Mouse (Mus musculus): Measurements from ENCODE around the gene Defb41. TPM values are rescaled to one million over a fixed set of nuclear protein-coding genes. Genes with fewer than 3 reads are reported as not detected.
"Not testable (repeated sequence)": the region's sequence is repeated elsewhere in the genome, so short reads cannot be mapped to it uniquely, and the experiment has no call there.

Gene Defb41
- polyA plus RNA-seq, 1 experiment: 0.42 TPM

- Histone ChIP-seq H3K4me3 (ENCODE audit: control insufficient read depth, low read depth, low read length) (no peak overlapping the region), H3K27me3 (ENCODE audit: control insufficient read depth, insufficient read depth, low read length) (no peaks in the 10 kb centered on the region), H3K36me3 (ENCODE audit: control insufficient read depth, insufficient read depth, low read length) (no peaks in the 10 kb centered on the region), H3K27ac (ENCODE audit: control insufficient read depth, insufficient read depth, low read depth, low read length) (no peak overlapping the region), H3K4me1 (ENCODE audit: control insufficient read depth, insufficient read depth, low read length) (no peaks in the 10 kb centered on the region)
- TF ChIP-seq POLR2A (IDR thresholded peaks at IDR 0.05; ENCODE audit: control insufficient read depth, low read depth, low read length) (no peak), CTCF (IDR thresholded peaks at IDR 0.05; ENCODE audit: control insufficient read depth, insufficient read depth, insufficient replicate concordance, low read depth, low read length) (no peak)
Observed at GRCm38 (mm10) chr1:18268845-18269244, 3.9 kb upstream of the Defb41 start.

- not testable (repeated sequence) for H3K27me3 ChIP-seq (ENCODE audit: control insufficient read depth, insufficient read depth, low read length); H3K4me1 ChIP-seq (ENCODE audit: control insufficient read depth, insufficient read depth, low read length); H3K27ac ChIP-seq (ENCODE audit: control insufficient read depth, insufficient read depth, low read depth, low read length); H3K36me3 ChIP-seq (ENCODE audit: control insufficient read depth, insufficient read depth, low read length); H3K4me3 ChIP-seq (ENCODE audit: control insufficient read depth, low read depth, low read length)
Observed at GRCm38 (mm10) chr1:18245801-18246580, 18.9 kb downstream of the Defb41 start.

GRCm38 (mm10) chr1:18237343-18237742, 27.6 kb downstream of the Defb41 start, which contains the start of gene Defb18:
Defb18 (minus strand) TSS chr1:18237443.
- Histone ChIP-seq H3K27me3 (ENCODE audit: control insufficient read depth, insufficient read depth, low read length) (no peaks in the 10 kb centered on the region), H3K4me1 (ENCODE audit: control insufficient read depth, insufficient read depth, low read length) (no peaks in the 10 kb centered on the region), H3K36me3 (ENCODE audit: control insufficient read depth, insufficient read depth, low read length) (no peaks in the 10 kb centered on the region), H3K27ac (ENCODE audit: control insufficient read depth, insufficient read depth, low read depth, low read length) (no peak within 1 kb of the TSS), H3K4me3 (ENCODE audit: control insufficient read depth, low read depth, low read length) (no peak within 1 kb of the TSS)
- TF ChIP-seq CTCF (IDR thresholded peaks at IDR 0.05; ENCODE audit: control insufficient read depth, insufficient read depth, insufficient replicate concordance, low read depth, low read length) (no peak), POLR2A (IDR thresholded peaks at IDR 0.05; ENCODE audit: control insufficient read depth, low read depth, low read length) (no peak)

- no peak for TF ChIP-seq CTCF (IDR thresholded peaks at IDR 0.05; ENCODE audit: control insufficient read depth, insufficient read depth, insufficient replicate concordance, low read depth, low read length)
- TF ChIP-seq POLR2A (IDR thresholded peaks at IDR 0.05; ENCODE audit: control insufficient read depth, low read depth, low read length): no peak
- no peaks in the 10 kb centered on the region for H3K36me3 ChIP-seq (ENCODE audit: control insufficient read depth, insufficient read depth, low read length)
Observed at GRCm38 (mm10) chr1:18223385-18223945, 41.5 kb downstream of the Defb41 start.

More at GRCm38 (mm10) chr1:18223385-18223945, 41.5 kb downstream of the Defb41 start:
- Histone ChIP-seq H3K4me1 (ENCODE audit: control insufficient read depth, insufficient read depth, low read length) (no peaks in the 10 kb centered on the region), H3K4me3 (ENCODE audit: control insufficient read depth, low read depth, low read length) (no peak overlapping the region), H3K27me3 (ENCODE audit: control insufficient read depth, insufficient read depth, low read length) (no peaks in the 10 kb centered on the region), H3K27ac (ENCODE audit: control insufficient read depth, insufficient read depth, low read depth, low read length) (no peak overlapping the region)

Other genes starting within 250 kb of the Defb41 start
- 0.26 TPM in 1 of 2 replicates, not detected in the other for gene Crisp4, start 119.2 kb downstream of the Defb41 start, polyA plus RNA-seq (2012; rRNA removed)
- not detected in 2 replicates for gene Defb18, start 27.7 kb downstream of the Defb41 start, polyA plus RNA-seq (2012; rRNA removed)